Mouse (Mus musculus) thymus, postnatal 25 days (tissue): ENCODE results near the gene Vwa1.
A peak's percentile ranks its signal among the peaks of the same experiment; 100 is the strongest.

Experiments used
- DNase-seq: peaks from one replicate; pipeline ENCODE4 v3.0.0; 2022

Gene Vwa1

GRCm38 (mm10) chr4:155779498-155779897 is 5.0 kb upstream of the Vwa1 start:
- no peak for DNase-seq

GRCm38 (mm10) chr4:155777816-155778215 is 3.3 kb upstream of the Vwa1 start:
- no peak for DNase-seq

- DNase-seq: no peak
Observed at GRCm38 (mm10) chr4:155776704-155777335, 2.3 kb upstream of the Vwa1 start.

GRCm38 (mm10) chr4:155775855-155776254 is 1.4 kb upstream of the Vwa1 start:
- DNase-seq: no peak

GRCm38 (mm10) chr4:155774971-155775740 is 658 bp upstream of the Vwa1 start:
- DNase-seq: no peak

GRCm38 (mm10) chr4:155773335-155774078 is 991 bp downstream of the Vwa1 start:
- DNase-seq: no peak

- no peak for DNase-seq
Observed at GRCm38 (mm10) chr4:155772786-155773185, 1.7 kb downstream of the Vwa1 start.

- no peak for DNase-seq
Observed at GRCm38 (mm10) chr4:155771706-155772105, 2.8 kb downstream of the Vwa1 start.

- no peak for DNase-seq
Observed at GRCm38 (mm10) chr4:155770626-155771025, 3.9 kb downstream of the Vwa1 start.

- DNase-seq: peak; percentile 81
Observed at GRCm38 (mm10) chr4:155769880-155770512, 4.5 kb downstream of the Vwa1 start.

- no peak for DNase-seq
Observed at GRCm38 (mm10) chr4:155769496-155769879, 5.0 kb downstream of the Vwa1 start.

- no peak for DNase-seq
Observed at GRCm38 (mm10) chr4:155762357-155762756, 12.1 kb downstream of the Vwa1 start.

GRCm38 (mm10) chr4:155761356-155762099 is 13.0 kb downstream of the Vwa1 start:
- no peak for DNase-seq

GRCm38 (mm10) chr4:155760613-155761355 is 13.7 kb downstream of the Vwa1 start, which contains the start of gene Atad3a:
Gene Atad3a (minus strand): TSS chr4:155761093.
- peak; percentile 95 for DNase-seq

- peak; percentile 45 for DNase-seq
Observed at GRCm38 (mm10) chr4:155759862-155760612, 14.5 kb downstream of the Vwa1 start.

- no peak for DNase-seq
Observed at GRCm38 (mm10) chr4:155757011-155757410, 17.5 kb downstream of the Vwa1 start.

GRCm38 (mm10) chr4:155746575-155747490 is 27.7 kb downstream of the Vwa1 start:
- DNase-seq: no peak

- no peak for DNase-seq
Observed at GRCm38 (mm10) chr4:155746036-155746548, 28.4 kb downstream of the Vwa1 start.

GRCm38 (mm10) chr4:155745136-155745535 is 29.4 kb downstream of the Vwa1 start:
- no peak for DNase-seq

GRCm38 (mm10) chr4:155744474-155744873 is 30.0 kb downstream of the Vwa1 start:
- DNase-seq: no peak
